Mouse (Mus musculus): Measurements from ENCODE around the gene Klhl8. TPM values are rescaled to one million over a fixed set of nuclear protein-coding genes. Genes with fewer than 3 reads are reported as not detected.

Gene Klhl8
- polyA plus RNA-seq, 1 experiment from 2014 or later, result 45.4 TPM

DNA sequence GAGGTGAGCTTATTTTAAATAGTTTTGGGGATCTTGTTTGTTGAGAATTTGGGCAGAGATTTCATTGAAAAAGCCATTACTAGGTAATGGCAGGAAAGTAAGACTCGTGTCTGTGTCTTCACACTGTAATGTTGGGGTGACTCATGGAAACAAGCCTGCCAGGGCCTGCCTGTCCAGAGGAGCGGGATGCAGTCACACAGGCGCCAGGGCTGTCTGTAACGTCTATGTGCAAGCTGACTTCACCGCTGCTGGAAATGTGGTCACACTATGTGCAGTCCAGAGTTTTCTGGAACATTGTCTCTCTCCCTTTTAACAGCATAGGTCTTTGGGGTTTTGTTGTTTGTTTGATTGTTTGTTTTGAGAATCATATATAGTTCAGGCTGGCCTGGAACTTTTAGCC, 88.1 kb downstream of the Klhl8 start:
- Histone ChIP-seq H3K27me3 (ENCODE audit: control insufficient read depth, insufficient read depth, low read length) (no peaks in the 10 kb centered on the region), H3K9me3 (ENCODE audit: control insufficient read depth, low read length) (no peaks in the 10 kb centered on the region), H3K4me3 (replicated peaks; ENCODE audit: low read length) (no peak overlapping the region), H3K9ac (no peak overlapping the region), H3K27ac (no peak overlapping the region), H3K36me3 (replicated peaks; ENCODE audit: control insufficient read depth, insufficient read depth) (no peaks in the 10 kb centered on the region), H3K4me2 (replicated peaks) (no peak overlapping the region), H3K4me1 (replicated peaks; ENCODE audit: control insufficient read depth, insufficient read depth, low read length) (no peaks in the 10 kb centered on the region)
- 97% methylated on average over 5 of the region's 5 CpGs for WGBS
- ATAC-seq (ENCODE audit: low FRiP score) (no peak), DNase-seq (ENCODE audit: low spot score) (no peak)

GRCm38 (mm10) chr5:103821500-103822298, 89.4 kb downstream of the Klhl8 start:
- ATAC-seq (ENCODE audit: low FRiP score), result no peak
- DNase-seq (ENCODE audit: low spot score), result no peak
- no peaks in the 10 kb centered on the region for H3K36me3 ChIP-seq (replicated peaks; ENCODE audit: control insufficient read depth, insufficient read depth)
- H3K4me3 ChIP-seq (replicated peaks; ENCODE audit: low read length), result no peak overlapping the region
- no peaks in the 10 kb centered on the region for H3K4me1 ChIP-seq (replicated peaks; ENCODE audit: control insufficient read depth, insufficient read depth, low read length)
- H3K9me3 ChIP-seq (ENCODE audit: control insufficient read depth, low read length), result no peaks in the 10 kb centered on the region
- no peak overlapping the region for H3K27ac ChIP-seq
- WGBS, result 89% methylated on average over 13 of the region's 13 CpGs
- H3K27me3 ChIP-seq (ENCODE audit: control insufficient read depth, insufficient read depth, low read length), result no peaks in the 10 kb centered on the region
- no peak overlapping the region for H3K4me2 ChIP-seq (replicated peaks)
- H3K9ac ChIP-seq, result no peak overlapping the region

DNA sequence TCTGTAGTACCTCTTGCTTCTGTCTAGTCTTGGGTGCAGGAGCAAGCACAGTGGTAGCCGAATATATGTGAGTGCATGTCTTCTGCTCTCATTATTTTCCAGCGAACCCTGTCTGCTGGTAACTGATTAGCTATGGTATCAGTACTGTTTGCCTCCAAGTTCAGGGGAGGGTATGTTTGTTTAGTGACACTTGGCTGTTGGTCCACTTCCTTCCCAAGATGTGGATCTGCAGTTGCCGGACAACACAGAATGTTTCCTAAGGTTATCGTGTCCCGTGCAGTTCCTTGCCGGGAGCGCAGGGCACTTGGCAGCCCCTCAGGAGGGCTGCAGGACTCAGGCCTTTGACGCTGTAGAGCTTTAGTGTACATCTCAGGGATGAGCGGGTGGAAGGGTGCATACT, 90.0 kb downstream of the Klhl8 start:
- no peak overlapping the region for H3K4me2 ChIP-seq (replicated peaks)
- H3K9ac ChIP-seq, result no peak overlapping the region
- no peak overlapping the region for H3K4me3 ChIP-seq (replicated peaks; ENCODE audit: low read length)
- no peaks in the 10 kb centered on the region for H3K9me3 ChIP-seq (ENCODE audit: control insufficient read depth, low read length)
- no peak for DNase-seq (ENCODE audit: low spot score)
- 88% methylated on average over 9 of the region's 9 CpGs for WGBS
- H3K4me1 ChIP-seq (replicated peaks; ENCODE audit: control insufficient read depth, insufficient read depth, low read length), result no peaks in the 10 kb centered on the region
- no peaks in the 10 kb centered on the region for H3K27me3 ChIP-seq (ENCODE audit: control insufficient read depth, insufficient read depth, low read length)
- H3K27ac ChIP-seq, result no peak overlapping the region
- ATAC-seq (ENCODE audit: low FRiP score), result no peak
- no peaks in the 10 kb centered on the region for H3K36me3 ChIP-seq (replicated peaks; ENCODE audit: control insufficient read depth, insufficient read depth)

GRCm38 (mm10) chr5:103819674-103820073, 91.4 kb downstream of the Klhl8 start:
- no peak overlapping the region for H3K9ac ChIP-seq
- no peak for DNase-seq (ENCODE audit: low spot score)
- H3K4me2 ChIP-seq (replicated peaks), result no peak overlapping the region
- H3K9me3 ChIP-seq (ENCODE audit: control insufficient read depth, low read length), result no peaks in the 10 kb centered on the region
- H3K27me3 ChIP-seq (ENCODE audit: control insufficient read depth, insufficient read depth, low read length), result no peaks in the 10 kb centered on the region
- no peak for ATAC-seq (ENCODE audit: low FRiP score)
- H3K27ac ChIP-seq, result no peak overlapping the region
- H3K4me3 ChIP-seq (replicated peaks; ENCODE audit: low read length), result no peak overlapping the region
- 90% methylated on average over 1 of the region's 1 CpGs for whole genome bisulfite sequencing
- H3K4me1 ChIP-seq (replicated peaks; ENCODE audit: control insufficient read depth, insufficient read depth, low read length), result no peaks in the 10 kb centered on the region
- H3K36me3 ChIP-seq (replicated peaks; ENCODE audit: control insufficient read depth, insufficient read depth), result no peaks in the 10 kb centered on the region

DNA sequence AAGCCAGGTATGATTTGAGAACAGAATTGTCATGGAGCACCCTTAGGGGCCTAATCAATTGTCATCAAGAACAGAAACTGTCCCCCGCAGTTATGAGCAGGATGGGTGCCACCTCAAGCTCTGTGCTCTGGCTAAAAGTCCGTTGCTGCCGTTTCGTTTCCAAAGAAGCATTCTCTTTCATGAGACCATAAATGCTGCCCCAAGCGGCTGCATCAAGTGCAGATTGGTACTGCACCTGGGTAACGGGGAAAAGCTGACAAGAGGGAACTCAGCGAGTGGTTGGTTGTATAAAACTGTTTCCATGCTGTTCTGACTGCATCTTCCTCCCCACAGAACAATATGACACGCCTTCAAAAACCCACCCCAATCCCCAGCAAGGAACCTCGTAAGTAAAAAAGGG, 92.5 kb downstream of the Klhl8 start:
- Histone ChIP-seq H3K4me1 (replicated peaks; ENCODE audit: control insufficient read depth, insufficient read depth, low read length) (no peaks in the 10 kb centered on the region), H3K27ac (no peak overlapping the region), H3K36me3 (replicated peaks; ENCODE audit: control insufficient read depth, insufficient read depth) (no peaks in the 10 kb centered on the region), H3K4me2 (replicated peaks) (no peak overlapping the region), H3K9ac (no peak overlapping the region), H3K4me3 (replicated peaks; ENCODE audit: low read length) (no peak overlapping the region), H3K9me3 (ENCODE audit: control insufficient read depth, low read length) (no peaks in the 10 kb centered on the region), H3K27me3 (ENCODE audit: control insufficient read depth, insufficient read depth, low read length) (no peaks in the 10 kb centered on the region)
- 85% methylated on average over 9 of the region's 9 CpGs for WGBS
- ATAC-seq (ENCODE audit: low FRiP score) (no peak), DNase-seq (ENCODE audit: low spot score) (no peak)

DNA sequence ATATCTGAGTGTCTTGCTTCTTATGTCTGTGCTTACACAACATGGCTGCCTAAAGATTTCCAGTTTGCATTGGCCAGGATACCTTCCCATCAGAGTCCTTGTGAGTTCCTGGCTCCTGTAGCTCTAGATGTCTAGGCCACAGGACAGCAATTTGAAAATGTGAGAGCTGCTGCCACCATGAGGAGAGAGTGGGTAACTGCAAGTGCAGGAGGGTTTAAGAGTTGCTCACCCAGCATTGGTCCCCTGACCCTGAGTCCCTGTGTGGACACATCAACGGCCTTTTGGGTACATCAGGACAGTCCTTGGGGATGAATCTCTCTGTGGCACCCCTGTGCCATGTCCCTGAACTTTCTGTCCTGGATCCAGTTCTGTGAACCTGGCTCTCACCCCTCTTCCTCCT, 93.3 kb downstream of the Klhl8 start:
- no peaks in the 10 kb centered on the region for H3K4me1 ChIP-seq (replicated peaks; ENCODE audit: control insufficient read depth, insufficient read depth, low read length)
- H3K9ac ChIP-seq, result no peak overlapping the region
- H3K4me3 ChIP-seq (replicated peaks; ENCODE audit: low read length), result no peak overlapping the region
- H3K27me3 ChIP-seq (ENCODE audit: control insufficient read depth, insufficient read depth, low read length), result no peaks in the 10 kb centered on the region
- H3K4me2 ChIP-seq (replicated peaks), result no peak overlapping the region
- H3K36me3 ChIP-seq (replicated peaks; ENCODE audit: control insufficient read depth, insufficient read depth), result no peaks in the 10 kb centered on the region
- WGBS, result 32% methylated on average over 1 of the region's 1 CpGs
- ATAC-seq (ENCODE audit: low FRiP score), result peak; percentile 68
- H3K27ac ChIP-seq, result no peak overlapping the region
- DNase-seq (ENCODE audit: low spot score), result peak; percentile 79
- H3K9me3 ChIP-seq (ENCODE audit: control insufficient read depth, low read length), result no peaks in the 10 kb centered on the region

DNA sequence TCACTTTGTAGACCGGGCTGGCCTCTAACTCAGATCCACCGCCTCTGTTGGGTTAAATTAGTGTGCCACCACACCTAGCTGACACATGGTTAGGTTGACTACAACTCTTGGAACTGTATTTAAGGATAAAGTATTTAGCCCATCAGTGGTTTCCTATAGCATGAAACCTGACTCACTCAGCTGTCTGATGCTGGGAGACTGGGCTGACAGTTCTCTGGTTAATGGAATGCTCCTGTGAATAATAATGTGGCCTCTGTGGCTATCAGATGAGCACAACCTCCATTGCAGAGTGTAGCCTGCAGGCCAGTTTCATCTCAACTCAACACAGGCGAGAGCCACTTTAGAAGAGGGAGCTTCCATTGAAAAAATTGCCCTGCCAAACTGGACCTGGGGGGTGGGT, 94.3 kb downstream of the Klhl8 start:
- 81% methylated on average over 3 of the region's 3 CpGs for WGBS
- H3K27me3 ChIP-seq (ENCODE audit: control insufficient read depth, insufficient read depth, low read length), result no peaks in the 10 kb centered on the region

GRCm38 (mm10) chr5:103815249-103815617, 95.8 kb downstream of the Klhl8 start:
- no peaks in the 10 kb centered on the region for H3K9me3 ChIP-seq (ENCODE audit: control insufficient read depth, low read length)
- no peaks in the 10 kb centered on the region for H3K4me1 ChIP-seq (replicated peaks; ENCODE audit: control insufficient read depth, insufficient read depth, low read length)
- H3K27me3 ChIP-seq (ENCODE audit: control insufficient read depth, insufficient read depth, low read length), result no peaks in the 10 kb centered on the region
- no peak overlapping the region for H3K4me2 ChIP-seq (replicated peaks)
- no peak overlapping the region for H3K27ac ChIP-seq
- H3K9ac ChIP-seq, result no peak overlapping the region
- 64% methylated on average over 4 of the region's 4 CpGs for WGBS
- no peak overlapping the region for H3K4me3 ChIP-seq (replicated peaks; ENCODE audit: low read length)
- DNase-seq (ENCODE audit: low spot score) (no peak), ATAC-seq (ENCODE audit: low FRiP score) (no peak)
- no peaks in the 10 kb centered on the region for H3K36me3 ChIP-seq (replicated peaks; ENCODE audit: control insufficient read depth, insufficient read depth)

More for the DNA sequence above, 94.3 kb downstream of the Klhl8 start:
- Histone ChIP-seq H3K9me3 (ENCODE audit: control insufficient read depth, low read length) (no peaks in the 10 kb centered on the region), H3K9ac (no peak overlapping the region), H3K4me2 (replicated peaks) (no peak overlapping the region), H3K36me3 (replicated peaks; ENCODE audit: control insufficient read depth, insufficient read depth) (no peaks in the 10 kb centered on the region), H3K27ac (no peak overlapping the region), H3K4me1 (replicated peaks; ENCODE audit: control insufficient read depth, insufficient read depth, low read length) (no peaks in the 10 kb centered on the region), H3K4me3 (replicated peaks; ENCODE audit: low read length) (no peak overlapping the region)
- DNase-seq (ENCODE audit: low spot score), result no peak
- ATAC-seq (ENCODE audit: low FRiP score), result no peak

DNA sequence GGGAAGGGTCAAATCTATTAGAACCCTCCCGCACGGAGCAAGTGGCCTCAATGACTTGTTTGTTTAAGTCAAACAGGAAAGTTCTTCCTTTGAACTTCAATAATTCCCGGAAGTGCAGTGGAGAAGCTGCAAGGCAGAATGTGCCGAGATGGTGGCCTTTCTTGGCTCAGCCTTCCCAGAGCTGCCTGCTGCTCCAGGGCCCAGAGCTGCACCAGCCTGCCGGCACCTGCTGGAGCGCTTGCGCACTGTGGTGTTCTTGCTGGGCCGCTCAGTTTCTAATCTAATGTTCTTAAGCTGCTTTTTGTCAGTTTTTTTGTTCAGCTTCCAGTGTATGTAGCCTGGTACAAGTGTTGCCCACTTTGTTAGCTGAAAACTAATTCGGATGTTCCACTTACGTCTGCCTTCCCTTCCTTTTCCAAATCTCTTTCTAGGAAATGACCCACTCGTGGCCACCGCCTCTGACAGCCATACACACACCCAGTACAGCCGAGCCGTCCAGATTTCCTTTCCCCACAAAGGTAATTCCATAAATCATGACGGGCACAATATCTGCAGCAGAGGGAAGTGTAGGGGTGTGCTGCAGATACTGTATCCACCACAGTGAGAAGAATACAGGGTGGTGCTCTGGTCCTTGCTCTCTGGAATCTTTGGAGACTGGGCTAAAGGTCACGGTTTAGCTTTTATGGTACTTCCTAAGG, 96.4 kb downstream of the Klhl8 start:
- H3K4me2 ChIP-seq (replicated peaks), result no peak overlapping the region
- H3K4me1 ChIP-seq (replicated peaks; ENCODE audit: control insufficient read depth, insufficient read depth, low read length), result no peaks in the 10 kb centered on the region
- H3K36me3 ChIP-seq (replicated peaks; ENCODE audit: control insufficient read depth, insufficient read depth), result no peaks in the 10 kb centered on the region
- H3K9me3 ChIP-seq (ENCODE audit: control insufficient read depth, low read length), result no peaks in the 10 kb centered on the region
- ATAC-seq (ENCODE audit: low FRiP score), result no peak
- 68% methylated on average over 16 of the region's 16 CpGs for WGBS
- no peak for DNase-seq (ENCODE audit: low spot score)
- no peak overlapping the region for H3K4me3 ChIP-seq (replicated peaks; ENCODE audit: low read length)
- H3K9ac ChIP-seq, result no peak overlapping the region
- no peak overlapping the region for H3K27ac ChIP-seq
- no peaks in the 10 kb centered on the region for H3K27me3 ChIP-seq (ENCODE audit: control insufficient read depth, insufficient read depth, low read length)
